Mouse (Mus musculus) liver, postnatal 0 days (tissue): Measurements from ENCODE around the gene Ndufb11. TPM values are rescaled to one million over a fixed set of nuclear protein-coding genes. Genes with fewer than 3 reads are reported as not detected.
A peak's percentile ranks its signal among the peaks of the same experiment; 100 is the strongest.

ENCODE experiments used
- ATAC-seq: fragments of 200-750 bp; cut with Nextera tagmentation; 2 replicates; pipeline ENCODE4 v1.8.0; 2017; ENCODE audit warnings: mild to moderate bottlenecking, moderate library complexity
- DNase-seq: peaks from one replicate; pipeline ENCODE4 v3.0.0-alpha.2; 2016
- H3K27ac ChIP-seq: fragments of 300-500 bp; sonication (generic); 2 replicates; pipeline ENCODE4 v1.5.1; 2014; ENCODE audit warnings: antibody characterized with exemption, moderate library complexity, mild to moderate bottlenecking, low read depth
- H3K27me3 ChIP-seq: fragments of 300-500 bp; sonication (generic); 2 replicates; pipeline ENCODE4 v1.6.1; 2014; ENCODE audit warnings: low read length, control low read depth, mixed read lengths; ENCODE audit not compliant: insufficient read depth
- H3K36me3 ChIP-seq: fragments of 300-500 bp; sonication (generic); replicated peaks from 2 replicates; pipeline ENCODE4 v1.6.1; 2014; ENCODE audit warnings: mild to moderate bottlenecking, control low read depth, low read length, moderate library complexity, mixed read lengths; ENCODE audit not compliant: insufficient read depth
- H3K4me1 ChIP-seq: fragments of 300-500 bp; sonication (generic); 2 replicates; pipeline ENCODE4 v1.6.1; 2014; ENCODE audit warnings: antibody characterized with exemption, mild to moderate bottlenecking, control low read depth; ENCODE audit not compliant: insufficient read depth
- H3K4me2 ChIP-seq: fragments of 300-500 bp; sonication (generic); 2 replicates; pipeline ENCODE4 v1.6.1; 2014; ENCODE audit warnings: low read depth, mild to moderate bottlenecking, low read length, moderate library complexity, mixed read lengths
- H3K4me3 ChIP-seq: fragments of 300-500 bp; sonication (generic); 2 replicates; pipeline ENCODE4 v1.5.1; 2014; ENCODE audit warnings: low read depth, low read length
- H3K9ac ChIP-seq: fragments of 300-500 bp; sonication (generic); replicated peaks from 2 replicates; pipeline ENCODE4 v1.6.1; 2014; ENCODE audit warnings: mild to moderate bottlenecking, moderate library complexity
- H3K9me3 ChIP-seq: fragments of 300-500 bp; sonication (generic); 2 replicates; pipeline ENCODE4 v1.6.1; 2016; ENCODE audit warnings: mild to moderate bottlenecking, control low read depth, low read length, mixed read lengths
- CTCF ChIP-seq: sonication (generic); IDR thresholded peaks from 2 replicates; pipeline ENCODE4 v1.5.1; 2016; ENCODE audit warnings: antibody characterized with exemption, low read depth
- EP300 ChIP-seq: IDR thresholded peaks from 2 replicates; pipeline ENCODE4 v1.6.1; 2016; ENCODE audit warnings: antibody characterized with exemption, low read depth, mild to moderate bottlenecking
- WGBS: fragments of 180-500 bp; shearing (Covaris S2); extraction: QIAGEN DNeasy Blood & Tissue Kit; methylation state at CpG from one replicate; pipeline ENCODE4 v1.1.7; 2014; ENCODE audit not compliant: insufficient replicate concordance; 5-methylcytosine and 5-hydroxymethylcytosine counted together
- polyA plus RNA-seq: library from polyadenylated mRNA; unstranded; fragments of >200 nt; fragmentation: Nextera tagmentation; extraction: Ambion mirVana; gene quantifications from 2 replicates; pipeline ENCODE4 v1.2.1, GENCODE M21; 2015

Gene Ndufb11
- 245 and 254 TPM in 2 replicates for polyA plus RNA-seq

GRCm38 (mm10) chrX:20617176-20617902, at the start of gene Ndufb11, which contains the start of gene Rbm10:
Gene Ndufb11, minus strand, starts transcription at chrX:20617619.
Gene Rbm10, plus strand, starts transcription at chrX:20617503.
- Histone ChIP-seq H3K4me2 (peak within 1 kb of the TSS; percentile 70), H3K9me3 (no peaks in the 10 kb centered on the region), H3K4me3 (peak within 1 kb of the TSS; percentile 75), H3K4me1 (peaks cover 4% of the 10 kb centered on the region; the same call in 1 of the 2 replicates), H3K9ac (peak within 1 kb of the TSS; percentile 76), H3K27me3 (no peaks in the 10 kb centered on the region), H3K27ac (peak within 1 kb of the TSS; percentile 90), H3K36me3 (0 out of 2 replicates have a peak, but pooled peaks cover 8% of the 10 kb centered on the region)
- TF ChIP-seq CTCF (no peak), EP300 (peak; percentile 55; the same call in 1 of the 2 replicates)
- DNase-seq (peak; percentile 83), ATAC-seq (peak; percentile 97)
- 13% methylated on average over 47 of the region's 49 CpGs for WGBS

- Histone ChIP-seq H3K27ac (peak overlapping the region; percentile 73), H3K9ac (peak overlapping the region; percentile 85), H3K27me3 (no peaks in the 10 kb centered on the region), H3K4me2 (peak overlapping the region; percentile 79), H3K4me1 (peaks cover 8% of the 10 kb centered on the region; the same call in 1 of the 2 replicates), H3K9me3 (no peaks in the 10 kb centered on the region), H3K4me3 (peak overlapping the region; percentile 75), H3K36me3 (peaks cover 5% of the 10 kb centered on the region)
- DNase-seq = no peak
- 0 out of 2 replicates have a peak, but pooled peaks have one; percentile 9 for ATAC-seq
- WGBS = 20% methylated on average over 9 of the region's 9 CpGs
- TF ChIP-seq EP300 (no peak), CTCF (no peak)
Measured at GRCm38 (mm10) chrX:20663444-20663790, 46.0 kb upstream of the Ndufb11 start.

GRCm38 (mm10) chrX:20662716-20663443, 45.5 kb upstream of the Ndufb11 start:
- no peaks in the 10 kb centered on the region for H3K27me3 ChIP-seq
- peaks cover 2% of the 10 kb centered on the region; the same call in 1 of the 2 replicates for H3K36me3 ChIP-seq
- H3K4me2 ChIP-seq = peak overlapping the region; percentile 79
- H3K4me1 ChIP-seq = peaks cover 8% of the 10 kb centered on the region; the same call in 1 of the 2 replicates
- H3K9me3 ChIP-seq = no peaks in the 10 kb centered on the region
- 19% methylated on average over 19 of the region's 28 CpGs for WGBS
- no peak for TF ChIP-seq EP300
- TF ChIP-seq CTCF = peak; percentile 76
- peak; percentile 85 for ATAC-seq
- H3K9ac ChIP-seq = peak overlapping the region; percentile 85
- H3K27ac ChIP-seq = peak overlapping the region; percentile 73
- peak; percentile 87 for DNase-seq
- peak overlapping the region; percentile 75 for H3K4me3 ChIP-seq

- Histone ChIP-seq H3K27ac (no peak overlapping the region), H3K4me2 (no peak overlapping the region), H3K4me1 (peaks cover 8% of the 10 kb centered on the region; the same call in 1 of the 2 replicates), H3K4me3 (no peak overlapping the region), H3K36me3 (no peaks in the 10 kb centered on the region), H3K27me3 (no peaks in the 10 kb centered on the region), H3K9ac (no peak overlapping the region), H3K9me3 (no peaks in the 10 kb centered on the region)
- 29% methylated on average over 5 of the region's 5 CpGs for WGBS
- TF ChIP-seq EP300 (no peak), CTCF (no peak)
- ATAC-seq (no peak), DNase-seq (no peak)
Measured at GRCm38 (mm10) chrX:20662317-20662715, 44.9 kb upstream of the Ndufb11 start.

GRCm38 (mm10) chrX:20658891-20659406, 41.5 kb upstream of the Ndufb11 start:
- H3K4me1 ChIP-seq = no peaks in the 10 kb centered on the region
- H3K4me2 ChIP-seq = peak overlapping the region; percentile 84
- H3K4me3 ChIP-seq = peak overlapping the region; percentile 47
- peak overlapping the region; percentile 52 for H3K27ac ChIP-seq
- no peak for TF ChIP-seq EP300
- no peak for TF ChIP-seq CTCF
- no peaks in the 10 kb centered on the region for H3K27me3 ChIP-seq
- WGBS = 9% methylated on average over 24 of the region's 24 CpGs
- peak overlapping the region; percentile 58 for H3K9ac ChIP-seq
- ATAC-seq (no peak), DNase-seq (peak; percentile 21)
- no peaks in the 10 kb centered on the region for H3K9me3 ChIP-seq
- no peaks in the 10 kb centered on the region for H3K36me3 ChIP-seq
